Mouse (Mus musculus) liver, postnatal 0 days (tissue): ENCODE data around the gene C1galt1c1. TPM values are rescaled to one million over a fixed set of nuclear protein-coding genes. Genes with fewer than 3 reads are reported as not detected.

ENCODE experiments used
- ATAC-seq: fragments of 200-750 bp; cut with Nextera tagmentation; 2 replicates; pipeline ENCODE4 v1.8.0; 2017; ENCODE audit warnings: mild to moderate bottlenecking, moderate library complexity
- DNase-seq: peaks from one replicate; pipeline ENCODE4 v3.0.0-alpha.2; 2016
- H3K27ac ChIP-seq: fragments of 300-500 bp; sonication (generic); 2 replicates; pipeline ENCODE4 v1.5.1; 2014; ENCODE audit warnings: antibody characterized with exemption, moderate library complexity, mild to moderate bottlenecking, low read depth
- H3K27me3 ChIP-seq: fragments of 300-500 bp; sonication (generic); 2 replicates; pipeline ENCODE4 v1.6.1; 2014; ENCODE audit warnings: low read length, control low read depth, mixed read lengths; ENCODE audit not compliant: insufficient read depth
- H3K36me3 ChIP-seq: fragments of 300-500 bp; sonication (generic); replicated peaks from 2 replicates; pipeline ENCODE4 v1.6.1; 2014; ENCODE audit warnings: mild to moderate bottlenecking, control low read depth, low read length, moderate library complexity, mixed read lengths; ENCODE audit not compliant: insufficient read depth
- H3K4me1 ChIP-seq: fragments of 300-500 bp; sonication (generic); 2 replicates; pipeline ENCODE4 v1.6.1; 2014; ENCODE audit warnings: antibody characterized with exemption, mild to moderate bottlenecking, control low read depth; ENCODE audit not compliant: insufficient read depth
- H3K4me2 ChIP-seq: fragments of 300-500 bp; sonication (generic); 2 replicates; pipeline ENCODE4 v1.6.1; 2014; ENCODE audit warnings: low read depth, mild to moderate bottlenecking, low read length, moderate library complexity, mixed read lengths
- H3K4me3 ChIP-seq: fragments of 300-500 bp; sonication (generic); 2 replicates; pipeline ENCODE4 v1.5.1; 2014; ENCODE audit warnings: low read depth, low read length
- H3K9ac ChIP-seq: fragments of 300-500 bp; sonication (generic); replicated peaks from 2 replicates; pipeline ENCODE4 v1.6.1; 2014; ENCODE audit warnings: mild to moderate bottlenecking, moderate library complexity
- H3K9me3 ChIP-seq: fragments of 300-500 bp; sonication (generic); 2 replicates; pipeline ENCODE4 v1.6.1; 2016; ENCODE audit warnings: mild to moderate bottlenecking, control low read depth, low read length, mixed read lengths
- CTCF ChIP-seq: sonication (generic); IDR thresholded peaks from 2 replicates; pipeline ENCODE4 v1.5.1; 2016; ENCODE audit warnings: antibody characterized with exemption, low read depth
- EP300 ChIP-seq: IDR thresholded peaks from 2 replicates; pipeline ENCODE4 v1.6.1; 2016; ENCODE audit warnings: antibody characterized with exemption, low read depth, mild to moderate bottlenecking
- WGBS: fragments of 180-500 bp; shearing (Covaris S2); extraction: QIAGEN DNeasy Blood & Tissue Kit; methylation state at CpG from one replicate; pipeline ENCODE4 v1.1.7; 2014; ENCODE audit not compliant: insufficient replicate concordance; 5-methylcytosine and 5-hydroxymethylcytosine counted together
- polyA plus RNA-seq: library from polyadenylated mRNA; unstranded; fragments of >200 nt; fragmentation: Nextera tagmentation; extraction: Ambion mirVana; gene quantifications from 2 replicates; pipeline ENCODE4 v1.2.1, GENCODE M21; 2015

C1galt1c1 gene
- polyA plus RNA-seq, 1 experiment from 2014 or later: 14.2 TPM

DNA sequence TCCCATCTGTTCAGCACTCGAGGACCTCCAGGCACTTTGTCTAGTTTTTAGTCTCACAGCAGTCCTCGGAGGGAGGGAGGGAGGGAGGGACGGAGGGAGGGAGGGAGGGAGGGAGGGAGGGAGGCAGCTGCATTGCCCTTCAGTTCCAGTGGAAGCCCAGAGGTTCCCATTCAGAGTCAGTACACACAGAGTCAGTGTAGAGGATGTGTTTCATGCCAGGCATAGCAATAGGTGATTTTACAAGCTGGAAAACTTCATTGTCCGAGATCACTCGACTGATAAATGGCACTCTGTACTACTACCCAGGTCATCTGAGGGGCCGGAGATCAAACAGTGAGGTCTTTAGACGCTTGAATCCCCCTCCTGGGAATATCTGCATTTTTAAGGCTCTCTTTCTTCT lies 16.3 kb upstream of the C1galt1c1 start:
- no peaks in the 10 kb centered on the region for H3K9me3 ChIP-seq
- 0 out of 2 replicates have a peak, but pooled peaks cover 8% of the 10 kb centered on the region for H3K27me3 ChIP-seq
- no peak overlapping the region for H3K9ac ChIP-seq
- H3K4me1 ChIP-seq: no peaks in the 10 kb centered on the region
- TF ChIP-seq CTCF (no peak), EP300 (no peak)
- 62% methylated on average over 5 of the region's 7 CpGs for WGBS
- H3K4me3 ChIP-seq: no peak overlapping the region
- H3K36me3 ChIP-seq: no peaks in the 10 kb centered on the region
- no peak overlapping the region for H3K27ac ChIP-seq
- no peak for ATAC-seq
- H3K4me2 ChIP-seq: no peak overlapping the region
- no peak for DNase-seq

- no peak overlapping the region for H3K4me3 ChIP-seq
- H3K4me2 ChIP-seq: no peak overlapping the region
- ATAC-seq: no peak
- H3K9ac ChIP-seq: no peak overlapping the region
- no peak overlapping the region for H3K27ac ChIP-seq
- TF ChIP-seq CTCF: peak; percentile 28
- no peak for TF ChIP-seq EP300
- 55% methylated on average over 9 of the region's 9 CpGs for WGBS
- H3K36me3 ChIP-seq: no peaks in the 10 kb centered on the region
- H3K27me3 ChIP-seq: 0 out of 2 replicates have a peak, but pooled peaks cover 8% of the 10 kb centered on the region
- no peaks in the 10 kb centered on the region for H3K9me3 ChIP-seq
- DNase-seq: no peak
- H3K4me1 ChIP-seq: no peaks in the 10 kb centered on the region
These were observed 15.6 kb upstream of the C1galt1c1 start for GRCm38 (mm10) chrX:38650404-38651039.

DNA sequence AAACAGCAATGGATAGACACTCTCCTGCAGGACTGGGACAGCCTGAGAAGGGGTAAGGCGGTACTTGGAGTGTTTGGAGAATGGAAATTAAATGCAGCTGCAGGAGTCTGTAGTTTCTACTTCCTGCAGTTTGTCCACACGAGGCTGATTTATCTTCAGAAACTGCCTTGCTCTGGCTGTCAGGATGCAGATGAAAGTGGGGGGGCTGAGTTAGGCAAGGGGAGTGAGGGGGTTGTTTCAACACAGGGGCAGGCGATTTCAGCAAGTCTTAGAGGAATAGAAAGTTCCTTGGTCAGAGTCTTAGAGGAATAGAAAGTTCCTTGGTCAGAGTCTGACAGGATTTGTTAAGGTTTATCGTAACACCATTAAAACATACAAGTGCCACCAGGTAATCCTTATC lies 7.3 kb upstream of the C1galt1c1 start:
- 54% methylated on average over 4 of the region's 4 CpGs for WGBS
- TF ChIP-seq CTCF: no peak
- TF ChIP-seq EP300: no peak
- DNase-seq: no peak
- Histone ChIP-seq H3K27ac (no peak overlapping the region; the same call in 1 of the 2 replicates), H3K27me3 (peaks cover 10% of the 10 kb centered on the region; the same call in 1 of the 2 replicates), H3K36me3 (no peaks in the 10 kb centered on the region), H3K4me3 (no peak overlapping the region), H3K4me2 (no peak overlapping the region), H3K9me3 (no peaks in the 10 kb centered on the region), H3K4me1 (no peaks in the 10 kb centered on the region), H3K9ac (no peak overlapping the region)
- no peak for ATAC-seq

DNA sequence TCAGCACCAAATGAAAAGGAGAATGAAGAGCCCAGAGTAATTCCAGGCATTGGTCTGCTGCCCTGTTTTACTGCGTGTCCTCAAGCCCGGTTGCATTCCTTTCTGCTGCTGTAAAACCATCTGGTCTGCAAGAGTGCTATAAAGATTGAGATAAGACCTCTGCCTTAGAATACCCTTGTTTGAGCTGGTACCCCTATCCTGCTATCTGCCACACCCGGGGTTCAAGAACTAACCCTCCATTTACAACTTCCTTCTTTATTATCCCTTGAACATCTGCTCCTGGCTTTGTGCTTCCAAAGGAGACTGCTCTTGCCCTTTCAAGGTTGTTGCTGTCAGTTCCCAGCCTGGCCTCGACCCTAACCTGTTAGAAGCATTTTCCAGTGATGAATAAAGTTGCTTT lies 6.5 kb upstream of the C1galt1c1 start:
- H3K9ac ChIP-seq: no peak overlapping the region
- 29% methylated on average over 4 of the region's 4 CpGs for whole genome bisulfite sequencing
- ATAC-seq (no peak), DNase-seq (no peak)
- no peaks in the 10 kb centered on the region for H3K9me3 ChIP-seq
- no peak overlapping the region for H3K27ac ChIP-seq
- no peaks in the 10 kb centered on the region for H3K36me3 ChIP-seq
- no peak overlapping the region for H3K4me2 ChIP-seq
- peaks cover 11% of the 10 kb centered on the region; the same call in 1 of the 2 replicates for H3K27me3 ChIP-seq
- H3K4me1 ChIP-seq: no peaks in the 10 kb centered on the region
- TF ChIP-seq CTCF (no peak), EP300 (no peak)
- no peak overlapping the region for H3K4me3 ChIP-seq

DNA sequence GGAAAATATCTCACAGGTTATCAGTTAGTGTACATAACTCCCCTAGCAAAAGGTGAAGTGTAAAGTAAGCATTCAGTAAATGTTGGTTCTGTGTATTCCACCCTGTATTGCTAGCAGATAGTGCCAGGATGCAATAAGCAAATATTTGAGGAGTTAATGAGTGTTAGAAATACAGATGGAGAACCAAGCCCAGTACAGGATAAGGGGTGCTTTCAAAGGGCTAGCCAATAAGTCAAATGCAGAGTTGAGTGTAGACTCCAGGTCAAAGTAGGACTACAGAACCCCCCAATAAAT lies 698 bp upstream of the C1galt1c1 start:
- DNase-seq (no peak), ATAC-seq (peak; percentile 16)
- H3K4me2 ChIP-seq: peak overlapping the region; percentile 68
- H3K9me3 ChIP-seq: no peaks in the 10 kb centered on the region
- H3K27me3 ChIP-seq: 0 out of 2 replicates have a peak, but pooled peaks cover 5% of the 10 kb centered on the region
- H3K4me3 ChIP-seq: peak overlapping the region; percentile 63
- H3K9ac ChIP-seq: peak overlapping the region; percentile 11; the same call in 1 of the 2 replicates
- H3K27ac ChIP-seq: peak overlapping the region; percentile 48; the same call in 1 of the 2 replicates
- no peaks in the 10 kb centered on the region for H3K36me3 ChIP-seq
- no peaks in the 10 kb centered on the region for H3K4me1 ChIP-seq
- TF ChIP-seq CTCF (no peak), EP300 (no peak)

DNA sequence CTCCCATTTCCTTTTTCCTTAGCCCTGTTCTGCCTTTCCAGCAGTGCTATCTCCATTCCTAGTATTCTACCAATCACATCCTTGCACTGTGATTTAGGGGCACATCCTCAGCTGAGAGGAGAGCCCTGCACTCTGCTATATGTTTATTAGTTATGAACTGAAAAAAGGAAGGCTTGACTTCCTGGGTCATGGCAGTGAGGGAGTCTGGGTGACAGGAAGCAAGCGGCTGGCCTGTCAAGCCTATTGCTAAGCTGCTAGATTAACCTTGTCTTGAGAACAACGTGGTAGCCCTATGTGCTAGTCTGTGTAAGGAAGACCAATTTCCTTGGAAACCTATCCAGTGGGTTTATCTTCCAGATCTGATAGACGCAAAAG lies 33.9 kb downstream of the C1galt1c1 start:
- peak overlapping the region; percentile 62 for H3K4me3 ChIP-seq
- H3K36me3 ChIP-seq: no peaks in the 10 kb centered on the region; the same call in 1 of the 2 replicates
- no peaks in the 10 kb centered on the region for H3K9me3 ChIP-seq
- no peaks in the 10 kb centered on the region for H3K27me3 ChIP-seq
- peak; percentile 14 for DNase-seq
- H3K4me1 ChIP-seq: no peaks in the 10 kb centered on the region
- peak overlapping the region; percentile 82 for H3K27ac ChIP-seq
- WGBS: 14% methylated on average over 3 of the region's 3 CpGs
- no peak for TF ChIP-seq CTCF
- no peak for TF ChIP-seq EP300
- peak overlapping the region; percentile 65 for H3K9ac ChIP-seq
- peak; percentile 64 for ATAC-seq
- peak overlapping the region; percentile 71 for H3K4me2 ChIP-seq
